Mouse (Mus musculus): ENCODE measurements around the gene Ppp1r9a. TPM values are rescaled to one million over a fixed set of nuclear protein-coding genes. Genes with fewer than 3 reads are reported as not detected.

Gene Ppp1r9a
- total and polyA plus RNA-seq, 2 experiments from 2014 or later = 39.1 to 85.5 TPM

- WGBS = 65% methylated on average over 14 of the region's 14 CpGs
Measured at GRCm38 (mm10) chr6:4925966-4926687, 23.4 kb downstream of the Ppp1r9a start.

GRCm38 (mm10) chr6:4930321-4930720 lies 27.6 kb downstream of the Ppp1r9a start:
- no peak overlapping the region for H3K4me3 ChIP-seq (ENCODE audit: low read depth, low read length)
- H3K36me3 ChIP-seq (ENCODE audit: insufficient read depth) = no peaks in the 10 kb centered on the region
- no peaks in the 10 kb centered on the region for H3K9me3 ChIP-seq (ENCODE audit: low read length)
- no peak overlapping the region for H3K4me2 ChIP-seq (ENCODE audit: low read depth)
- ATAC-seq (no peak), DNase-seq (no peak)
- H3K27ac ChIP-seq (ENCODE audit: low read depth, low read length) = no peak overlapping the region
- TF ChIP-seq CTCF (IDR thresholded peaks at IDR 0.05; ENCODE audit: low read depth) = no peak
- no peak overlapping the region for H3K9ac ChIP-seq
- no peaks in the 10 kb centered on the region for H3K4me1 ChIP-seq (ENCODE audit: insufficient read depth)
- WGBS = 91% methylated on average over 3 of the region's 3 CpGs
- no peaks in the 10 kb centered on the region for H3K27me3 ChIP-seq (ENCODE audit: insufficient read depth, low read length)

More at GRCm38 (mm10) chr6:4925966-4926687, 23.4 kb downstream of the Ppp1r9a start:
- H3K4me1 ChIP-seq (ENCODE audit: insufficient read depth) = no peaks in the 10 kb centered on the region
- ATAC-seq (no peak), DNase-seq (no peak)
- H3K9ac ChIP-seq = no peak overlapping the region
- no peak overlapping the region for H3K27ac ChIP-seq (ENCODE audit: low read depth, low read length)
- no peak overlapping the region for H3K4me2 ChIP-seq (ENCODE audit: low read depth)
- no peaks in the 10 kb centered on the region for H3K9me3 ChIP-seq (ENCODE audit: low read length)
- H3K4me3 ChIP-seq (ENCODE audit: low read depth, low read length) = no peak overlapping the region
- H3K27me3 ChIP-seq (ENCODE audit: insufficient read depth, low read length) = no peaks in the 10 kb centered on the region
- TF ChIP-seq CTCF (IDR thresholded peaks at IDR 0.05; ENCODE audit: low read depth) = no peak
- no peaks in the 10 kb centered on the region for H3K36me3 ChIP-seq (ENCODE audit: insufficient read depth)

- TF ChIP-seq CTCF (IDR thresholded peaks at IDR 0.05; ENCODE audit: low read depth) = no peak
- Histone ChIP-seq H3K4me3 (ENCODE audit: low read depth, low read length) (no peak overlapping the region), H3K9ac (no peak overlapping the region), H3K4me2 (ENCODE audit: low read depth) (no peak overlapping the region), H3K27ac (ENCODE audit: low read depth, low read length) (no peak overlapping the region), H3K4me1 (ENCODE audit: insufficient read depth) (no peaks in the 10 kb centered on the region; the same call in 1 of the 2 replicates), H3K9me3 (ENCODE audit: low read length) (no peaks in the 10 kb centered on the region), H3K36me3 (ENCODE audit: insufficient read depth) (no peaks in the 10 kb centered on the region), H3K27me3 (ENCODE audit: insufficient read depth, low read length) (no peaks in the 10 kb centered on the region)
- no peak for DNase-seq
- ATAC-seq = no peak
- 19% methylated on average over 3 of the region's 3 CpGs for WGBS
Measured at GRCm38 (mm10) chr6:4938901-4939300, 36.2 kb downstream of the Ppp1r9a start.

GRCm38 (mm10) chr6:4940086-4940485 lies 37.4 kb downstream of the Ppp1r9a start:
- Histone ChIP-seq H3K9me3 (ENCODE audit: low read length) (no peaks in the 10 kb centered on the region), H3K4me1 (ENCODE audit: insufficient read depth) (no peaks in the 10 kb centered on the region; the same call in 1 of the 2 replicates), H3K4me3 (ENCODE audit: low read depth, low read length) (no peak overlapping the region), H3K9ac (no peak overlapping the region), H3K36me3 (ENCODE audit: insufficient read depth) (no peaks in the 10 kb centered on the region), H3K4me2 (ENCODE audit: low read depth) (no peak overlapping the region), H3K27ac (ENCODE audit: low read depth, low read length) (no peak overlapping the region), H3K27me3 (ENCODE audit: insufficient read depth, low read length) (no peaks in the 10 kb centered on the region)
- 57% methylated on average over 6 of the region's 6 CpGs for WGBS
- no peak for TF ChIP-seq CTCF (IDR thresholded peaks at IDR 0.05; ENCODE audit: low read depth)
- DNase-seq (no peak), ATAC-seq (peak; percentile 34)

GRCm38 (mm10) chr6:4940639-4941038 lies 37.9 kb downstream of the Ppp1r9a start:
- no peaks in the 10 kb centered on the region for H3K9me3 ChIP-seq (ENCODE audit: low read length)
- peak; percentile 89 for ATAC-seq
- WGBS = 77% methylated on average over 9 of the region's 9 CpGs
- no peak overlapping the region for H3K4me3 ChIP-seq (ENCODE audit: low read depth, low read length)
- H3K27ac ChIP-seq (ENCODE audit: low read depth, low read length) = peak overlapping the region; percentile 35
- peak; percentile 55 for DNase-seq
- no peak overlapping the region for H3K9ac ChIP-seq
- H3K4me1 ChIP-seq (ENCODE audit: insufficient read depth) = no peaks in the 10 kb centered on the region; the same call in 1 of the 2 replicates
- TF ChIP-seq CTCF (IDR thresholded peaks at IDR 0.05; ENCODE audit: low read depth) = no peak
- no peaks in the 10 kb centered on the region for H3K36me3 ChIP-seq (ENCODE audit: insufficient read depth)
- no peak overlapping the region for H3K4me2 ChIP-seq (ENCODE audit: low read depth)
- no peaks in the 10 kb centered on the region for H3K27me3 ChIP-seq (ENCODE audit: insufficient read depth, low read length)

- TF ChIP-seq CTCF (IDR thresholded peaks at IDR 0.05; ENCODE audit: low read depth) = no peak
- no peaks in the 10 kb centered on the region for H3K36me3 ChIP-seq (ENCODE audit: insufficient read depth)
- no peaks in the 10 kb centered on the region for H3K27me3 ChIP-seq (ENCODE audit: insufficient read depth, low read length)
- H3K4me1 ChIP-seq (ENCODE audit: insufficient read depth) = no peaks in the 10 kb centered on the region; the same call in 1 of the 2 replicates
- ATAC-seq (no peak), DNase-seq (no peak)
- H3K9me3 ChIP-seq (ENCODE audit: low read length) = no peaks in the 10 kb centered on the region
- no peak overlapping the region for H3K27ac ChIP-seq (ENCODE audit: low read depth, low read length)
- 82% methylated on average over 2 of the region's 2 CpGs for WGBS
- no peak overlapping the region for H3K4me2 ChIP-seq (ENCODE audit: low read depth)
- no peak overlapping the region for H3K4me3 ChIP-seq (ENCODE audit: low read depth, low read length)
- no peak overlapping the region for H3K9ac ChIP-seq
Measured at GRCm38 (mm10) chr6:4943821-4944220, 41.1 kb downstream of the Ppp1r9a start.

GRCm38 (mm10) chr6:4948056-4948455 lies 45.3 kb downstream of the Ppp1r9a start:
- no peaks in the 10 kb centered on the region for H3K36me3 ChIP-seq (ENCODE audit: insufficient read depth)
- TF ChIP-seq CTCF (IDR thresholded peaks at IDR 0.05; ENCODE audit: low read depth) = no peak
- no peaks in the 10 kb centered on the region for H3K4me1 ChIP-seq (ENCODE audit: insufficient read depth)
- H3K9me3 ChIP-seq (ENCODE audit: low read length) = no peaks in the 10 kb centered on the region
- no peak overlapping the region for H3K4me2 ChIP-seq (ENCODE audit: low read depth)
- H3K4me3 ChIP-seq (ENCODE audit: low read depth, low read length) = no peak overlapping the region
- 90% methylated on average over 4 of the region's 4 CpGs for WGBS
- H3K27ac ChIP-seq (ENCODE audit: low read depth, low read length) = no peak overlapping the region
- ATAC-seq = no peak
- no peak for DNase-seq
- H3K27me3 ChIP-seq (ENCODE audit: insufficient read depth, low read length) = no peaks in the 10 kb centered on the region
- no peak overlapping the region for H3K9ac ChIP-seq

All from forebrain, postnatal 0 days (tissue).